Mouse (Mus musculus) adrenal gland (tissue): Measurements from ENCODE around the gene Olfr805.

Experiments used
- intact Hi-C: fragments of 180-260 bp; cut with DNase I; formaldehyde crosslinking; loops from one replicate; pipeline ENCODE4 v1.15.1; 2025
- long read RNA-seq, 2 experiments: library from polyadenylated mRNA; unstranded; transcript quantifications; one replicate each; pipeline ENCODE4 v2.0.0; 2020; ENCODE audit warnings: borderline replicate concordance in 1 of 2; ENCODE audit not compliant: insufficient replicate concordance in 1 of 2
- microRNA-seq, 2 experiments: library from miRNA; unstranded; fragments of <30 nt; microRNA quantifications; one replicate each; pipeline ENCODE4; 2019

Gene Olfr805
- long read RNA-seq, experiment 1, result 0 reads
- long read RNA-seq, experiment 2, result 0 reads

DNA sequence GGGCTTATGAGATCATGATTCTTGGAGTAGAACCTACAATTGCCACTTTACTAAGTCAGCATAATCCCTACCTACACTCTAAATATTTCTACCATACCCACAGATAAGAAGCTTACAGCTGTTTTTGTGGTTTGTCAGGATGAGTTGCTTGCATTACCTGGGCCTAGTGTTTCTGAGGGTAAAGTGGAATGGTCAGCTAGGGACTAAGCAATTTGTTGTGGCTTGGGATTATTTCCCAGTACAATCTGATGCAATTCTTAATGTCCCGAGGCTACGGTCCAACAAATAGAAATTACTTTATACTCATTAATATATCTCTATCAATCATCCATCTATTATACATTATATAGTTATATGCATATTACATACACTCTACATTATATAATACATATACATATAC lies at the start of gene Olfr805:
Gene Olfr805 (minus strand): TSS at position 101 of the 400 bp plus-strand sequence.
- intact Hi-C loops, result no loop called here

DNA sequence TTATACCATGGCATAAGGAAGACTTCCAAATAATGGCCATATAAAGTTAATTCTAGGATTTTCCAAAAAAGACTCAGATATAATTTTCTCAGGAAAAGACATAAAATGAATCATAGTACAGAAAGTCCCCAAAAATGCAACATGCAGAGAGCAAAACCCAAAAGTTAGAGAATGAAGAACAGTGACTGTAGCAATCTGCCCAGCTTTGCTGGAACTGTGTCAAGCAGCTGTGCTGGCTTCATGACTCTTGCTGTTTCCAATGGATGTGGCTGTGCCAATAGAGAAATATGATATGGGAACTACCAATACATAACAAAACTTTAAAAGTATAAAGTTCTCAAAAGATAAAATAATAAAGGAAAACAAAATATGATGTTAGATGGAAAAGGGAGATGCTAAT lies 48.9 kb upstream of the Olfr805 start:
- intact Hi-C loops, result no loop called here

DNA sequence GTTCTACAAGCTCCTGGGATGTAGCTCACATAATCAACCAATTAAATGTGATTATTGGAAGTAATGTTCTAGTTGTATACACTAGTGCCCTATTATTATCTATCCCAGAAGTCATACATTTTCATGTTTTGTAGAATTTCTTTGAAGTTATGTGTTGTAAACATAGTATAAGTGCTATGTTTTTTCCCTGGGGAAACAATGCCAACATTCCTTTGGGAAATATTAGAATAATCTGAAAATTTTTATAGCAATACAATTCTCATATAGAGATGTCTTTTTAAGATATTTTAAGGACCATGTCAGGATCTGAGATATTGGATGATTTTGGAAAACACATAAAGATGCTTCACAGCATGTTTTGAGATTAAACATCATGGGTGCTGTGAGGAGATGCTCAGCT lies 45.2 kb upstream of the Olfr805 start, which contains the start of gene Olfr809:
Gene Olfr809 (plus strand): TSS at position 301 of the 400 bp plus-strand sequence.
- intact Hi-C loops, result no loop called here

DNA sequence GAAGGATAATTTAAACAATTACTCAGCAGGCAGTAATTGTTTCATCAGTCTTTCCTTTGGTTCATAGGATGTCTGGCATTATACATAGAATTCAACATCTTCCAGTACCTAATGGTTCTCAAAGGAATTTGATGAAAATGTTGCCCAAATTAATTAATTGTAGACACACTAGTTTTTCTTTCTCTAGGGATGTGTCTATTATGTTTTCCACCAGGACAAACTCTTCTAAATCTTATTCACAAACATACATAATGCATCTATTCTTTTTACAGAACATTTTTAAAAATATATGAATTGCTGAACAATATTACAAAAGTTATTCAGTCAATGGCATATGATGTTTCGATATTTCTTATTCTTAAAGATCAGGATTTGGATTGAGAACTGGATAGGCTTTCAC lies 36.0 kb upstream of the Olfr805 start, which contains the start of gene Olfr808:
Gene Olfr808 (plus strand): TSS at position 301 of the 400 bp plus-strand sequence.
- intact Hi-C loops, result no loop called here

DNA sequence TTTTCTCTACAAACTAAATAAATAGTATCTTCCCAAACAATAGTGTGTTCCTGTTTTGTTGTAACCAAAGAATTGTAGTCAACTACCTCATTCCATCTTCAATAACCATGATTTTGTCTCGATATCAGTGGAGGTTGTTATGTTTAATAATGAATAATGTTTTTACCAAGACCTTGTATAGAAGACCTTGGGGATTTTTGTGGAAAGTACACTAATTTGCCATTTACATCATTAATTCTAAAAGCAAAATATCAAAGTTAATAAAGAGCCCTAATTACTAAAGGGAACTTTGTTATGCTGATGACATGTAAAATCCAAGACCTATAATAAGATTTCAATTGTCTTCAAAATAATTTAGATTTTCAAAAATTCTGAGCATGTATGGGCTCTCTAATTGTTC lies 28.5 kb upstream of the Olfr805 start, which contains the start of gene Olfr807:
Gene Olfr807 (minus strand): TSS at position 101 of the 400 bp plus-strand sequence.
- intact Hi-C loops, result no loop called here

DNA sequence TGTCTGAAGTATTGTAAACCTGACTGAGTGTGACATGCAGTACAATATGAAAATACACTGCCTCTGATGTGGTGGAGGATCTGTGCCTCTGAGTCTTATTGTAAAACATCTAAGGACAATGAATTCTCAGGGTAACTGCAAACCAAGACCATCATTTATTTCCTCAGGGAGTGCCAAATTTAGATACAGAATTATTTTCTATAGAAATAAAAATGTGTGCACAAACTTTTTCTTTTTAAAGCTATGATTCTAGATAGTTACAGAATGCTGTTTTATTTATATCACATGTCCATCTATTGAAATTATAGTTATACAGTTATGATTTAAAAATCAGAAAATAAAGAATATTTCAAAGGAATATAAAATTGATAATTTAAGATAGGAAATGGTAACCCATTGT lies 12.6 kb upstream of the Olfr805 start, which contains the start of gene Olfr806:
Gene Olfr806 (minus strand): TSS at position 101 of the 400 bp plus-strand sequence.
- intact Hi-C loops, result no loop called here

DNA sequence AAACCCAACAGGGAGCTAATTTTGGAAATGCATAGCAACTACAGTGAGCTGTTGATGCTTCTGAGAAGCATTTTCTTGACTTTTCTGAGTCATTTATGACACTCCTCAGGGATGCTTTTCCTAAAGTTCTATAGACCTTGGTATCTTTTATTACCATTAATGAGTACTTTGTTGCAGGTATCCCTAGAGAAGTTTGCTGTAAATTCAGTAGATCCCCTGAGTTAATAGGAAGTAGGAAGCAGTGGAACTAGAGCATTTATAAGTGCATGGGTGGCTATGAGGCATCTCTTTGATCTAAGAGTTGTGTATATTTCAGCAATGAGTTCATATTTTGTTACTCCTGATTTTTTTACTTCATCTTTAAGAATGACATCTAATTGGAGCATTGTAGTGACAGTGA lies 26.3 kb downstream of the Olfr805 start, which contains the start of gene Olfr804:
Gene Olfr804 (plus strand): TSS at position 301 of the 400 bp plus-strand sequence.
- intact Hi-C loops, result no loop called here

DNA sequence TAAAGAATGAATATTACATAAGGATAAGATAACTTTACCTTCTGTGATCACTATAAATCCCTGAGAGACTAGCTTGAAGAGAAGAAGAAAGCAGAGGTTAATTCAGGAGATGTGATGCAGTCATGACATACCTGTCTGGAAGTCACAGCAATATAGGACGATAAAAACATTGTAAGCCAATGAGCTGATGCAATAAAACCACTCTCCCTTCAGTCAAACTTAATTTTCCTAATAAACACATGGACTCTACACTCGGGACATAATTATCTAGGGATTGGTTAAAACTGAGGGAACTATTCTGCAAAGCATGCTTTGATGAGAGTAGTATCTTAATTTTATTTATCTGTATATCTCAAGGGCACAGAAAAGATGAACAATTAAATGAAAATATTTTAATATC lies 35.0 kb downstream of the Olfr805 start, which contains the start of gene Olfr803:
Gene Olfr803 (minus strand): TSS at position 101 of the 400 bp plus-strand sequence.
- intact Hi-C loops, result no loop called here

DNA sequence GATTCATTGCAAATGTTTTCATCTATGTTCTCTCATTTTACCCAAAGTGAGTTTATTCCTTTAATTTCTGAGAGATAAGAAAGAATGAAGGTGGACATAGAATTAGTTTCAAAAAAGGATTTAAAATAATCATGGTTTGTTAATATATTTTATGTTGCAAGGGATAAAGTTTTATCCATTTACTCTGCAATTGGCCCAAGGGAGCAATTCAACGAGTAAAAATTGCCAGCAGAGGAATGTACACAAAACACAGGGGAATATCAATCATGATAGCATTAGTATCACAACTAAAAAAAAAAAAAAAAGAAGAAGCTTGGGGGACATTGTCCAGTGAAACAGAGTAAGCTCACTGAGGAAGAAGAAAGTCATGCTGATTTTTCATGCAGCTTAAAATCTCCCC lies 41.1 kb downstream of the Olfr805 start, which contains the start of gene Olfr802:
Gene Olfr802 (minus strand): TSS at position 101 of the 400 bp plus-strand sequence.
- intact Hi-C loops, result no loop called here

DNA sequence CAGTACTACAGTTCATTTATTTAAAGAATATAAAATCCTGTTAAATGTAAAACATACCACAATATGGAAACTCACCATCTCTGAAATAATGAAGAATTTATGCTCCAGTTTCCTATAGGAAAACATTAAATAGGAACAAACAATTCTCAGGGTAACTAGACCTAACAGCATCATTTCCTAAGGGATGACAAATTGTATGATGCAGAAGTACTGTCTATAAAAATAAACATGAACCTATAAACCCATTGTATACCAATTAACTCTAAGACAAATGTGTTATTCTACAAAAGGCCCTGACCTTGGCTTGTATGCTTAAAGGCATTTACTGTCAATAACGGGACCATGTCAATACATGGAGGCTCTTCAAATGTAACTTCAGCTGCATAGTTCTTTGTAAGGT lies 55.4 kb downstream of the Olfr805 start, which contains the start of gene Olfr801:
Gene Olfr801 (minus strand): TSS at position 101 of the 400 bp plus-strand sequence.
- intact Hi-C loops, result no loop called here

Small RNA genes lying within 50 kb of the gene (microRNA-seq; reads per million reads assigned to microRNA genes)
- gene Gm24485, result 0 reads per million in 2 experiments
